Mouse (Mus musculus): ENCODE measurements around the gene Samhd1. TPM values are rescaled to one million over a fixed set of nuclear protein-coding genes. Genes with fewer than 3 reads are reported as not detected.

Samhd1 gene
- polyA plus RNA-seq, 1 experiment from 2014 or later, result 25.6 TPM

DNA sequence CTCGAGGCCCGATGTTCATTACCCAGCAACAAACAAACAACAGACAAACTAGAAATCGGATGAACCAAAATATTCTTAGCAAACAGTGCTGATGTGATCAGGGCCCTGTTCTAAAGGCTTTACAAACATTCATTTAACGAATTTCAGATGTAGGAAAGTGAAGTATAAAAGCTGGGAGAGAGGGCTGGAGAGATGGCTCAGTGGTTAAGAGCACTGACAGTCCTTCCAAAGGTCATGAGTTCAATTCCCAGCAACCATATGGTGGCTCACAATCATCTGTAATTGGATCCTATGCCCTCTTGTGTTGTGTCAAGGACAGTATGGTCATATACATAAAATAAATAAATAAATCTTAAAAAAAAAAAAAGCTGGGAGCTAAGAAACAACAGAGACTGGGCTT, 1.1 kb upstream of the Samhd1 start:
- Histone ChIP-seq H3K9me3 (peaks cover 13% of the 10 kb centered on the region), H3K4me2 (no peak overlapping the region), H3K9ac (replicated peaks) (no peak overlapping the region), H3K4me3 (replicated peaks) (no peak overlapping the region), H3K27me3 (no peaks in the 10 kb centered on the region), H3K36me3 (no peaks in the 10 kb centered on the region), H3K27ac (no peak overlapping the region), H3K4me1 (replicated peaks) (0 out of 2 replicates have a peak, but pooled peaks cover 4% of the 10 kb centered on the region)
- 89% methylated on average over 4 of the region's 4 CpGs for WGBS
- ATAC-seq (ENCODE audit: insufficient number of reproducible peaks, insufficient read depth, low FRiP score, low TSS enrichment, low read depth), result no peak

DNA sequence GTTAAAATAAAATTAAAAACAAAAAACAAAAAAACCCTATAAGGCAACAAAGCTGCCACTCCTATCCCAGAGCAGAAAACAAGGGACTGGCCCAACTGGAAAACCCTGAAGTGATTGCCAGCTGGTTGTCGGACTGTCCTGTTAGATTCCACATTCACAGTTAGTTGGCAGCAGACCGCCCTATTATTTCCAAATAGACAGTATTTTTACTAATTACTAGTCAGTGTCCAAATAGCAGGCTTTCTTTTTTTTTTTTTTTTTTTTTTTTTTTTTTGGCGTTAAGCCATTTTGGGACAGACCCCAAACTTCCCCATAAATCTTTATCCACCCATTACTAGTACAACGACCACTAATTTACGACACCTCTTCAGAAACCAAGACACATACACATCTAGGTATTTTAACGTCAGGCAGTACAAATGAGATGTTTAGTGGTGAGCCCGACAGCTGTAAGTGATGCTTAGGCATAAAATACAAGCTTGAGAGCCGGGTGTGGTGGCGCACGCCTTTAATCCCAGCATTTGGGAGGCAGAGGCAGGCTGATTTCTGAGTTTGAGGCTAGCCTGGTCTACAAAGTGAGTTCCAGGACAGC, 560 bp upstream of the Samhd1 start:
- Histone ChIP-seq H3K9ac (replicated peaks) (peak overlapping the region; percentile 66; the same call in 1 of the 2 replicates), H3K4me1 (replicated peaks) (0 out of 2 replicates have a peak, but pooled peaks cover 4% of the 10 kb centered on the region), H3K9me3 (peaks cover 13% of the 10 kb centered on the region), H3K4me3 (replicated peaks) (peak overlapping the region; percentile 77), H3K27ac (peak overlapping the region; percentile 82), H3K36me3 (no peaks in the 10 kb centered on the region), H3K4me2 (peak overlapping the region; percentile 80), H3K27me3 (no peaks in the 10 kb centered on the region)
- no peak for ATAC-seq (ENCODE audit: insufficient number of reproducible peaks, insufficient read depth, low FRiP score, low TSS enrichment, low read depth)
- 71% methylated on average over 10 of the region's 10 CpGs for WGBS

DNA sequence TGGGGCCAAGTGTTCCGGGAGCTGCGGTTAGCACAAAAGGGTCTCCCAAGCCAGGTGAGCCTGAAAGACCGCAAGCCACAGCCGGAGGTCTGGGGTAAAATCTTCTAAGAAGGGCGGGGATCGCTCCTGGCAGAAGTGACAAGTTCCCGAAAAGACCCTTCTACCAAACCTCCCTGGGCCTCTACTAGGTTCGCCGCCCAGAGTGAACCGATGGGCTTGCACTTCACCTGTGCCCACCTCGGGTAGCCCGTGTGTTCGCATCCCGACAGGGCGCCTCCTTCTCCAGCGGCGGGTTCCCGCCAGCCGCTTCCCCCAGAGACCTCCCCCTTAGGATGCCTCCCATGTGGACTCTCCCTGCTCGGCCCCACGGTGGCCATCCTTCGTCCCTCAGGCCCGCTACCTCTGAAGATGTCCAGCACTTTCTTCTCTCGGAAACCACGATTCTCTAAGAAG, 560 bp downstream of the Samhd1 start:
- Histone ChIP-seq H3K4me2 (peak overlapping the region; percentile 80), H3K9me3 (peaks cover 2% of the 10 kb centered on the region; the same call in 1 of the 2 replicates), H3K9ac (replicated peaks) (peak overlapping the region; percentile 66), H3K27ac (peak overlapping the region; percentile 82), H3K4me1 (replicated peaks) (0 out of 2 replicates have a peak, but pooled peaks cover 4% of the 10 kb centered on the region), H3K4me3 (replicated peaks) (peak overlapping the region; percentile 77), H3K27me3 (no peaks in the 10 kb centered on the region), H3K36me3 (no peaks in the 10 kb centered on the region)
- under 1% methylated on average over 25 of the region's 25 CpGs for WGBS
- peak; percentile 44; the same call in 1 of the 2 replicates for ATAC-seq (ENCODE audit: insufficient number of reproducible peaks, insufficient read depth, low FRiP score, low TSS enrichment, low read depth)

DNA sequence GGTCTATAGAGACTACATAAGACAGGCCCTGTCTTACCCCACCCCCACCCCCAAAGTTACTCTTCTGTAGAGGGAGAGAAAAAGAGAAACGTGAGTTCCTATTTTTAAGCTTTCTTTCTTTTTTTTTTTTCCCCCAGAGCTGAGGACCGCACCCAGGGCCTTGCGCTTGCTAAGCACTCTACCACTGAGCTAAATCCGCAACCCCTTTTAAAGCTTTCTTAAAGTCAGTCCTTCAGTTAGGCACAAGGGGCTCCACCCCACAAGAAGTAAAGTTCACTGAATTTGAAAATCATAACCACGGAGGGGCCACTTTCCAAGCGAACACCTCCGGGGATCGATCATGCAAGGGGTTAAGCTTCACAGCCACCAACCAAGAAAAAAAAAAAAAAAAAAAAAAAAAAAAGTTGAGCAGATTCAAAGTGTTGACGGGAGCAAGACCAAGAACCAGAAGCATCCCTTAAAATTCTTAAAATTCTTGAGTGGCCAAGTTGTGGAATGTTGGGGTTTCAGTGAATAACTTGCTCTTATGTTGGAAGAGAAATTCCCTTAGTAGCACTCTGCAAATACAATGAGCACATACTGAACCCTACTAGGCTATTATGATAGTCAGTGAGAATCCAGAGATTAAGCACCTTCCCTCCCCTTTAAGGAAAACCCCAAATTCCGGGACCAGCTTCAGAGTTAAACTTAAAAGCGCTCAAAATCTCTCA, 1.1 kb downstream of the Samhd1 start:
- peak overlapping the region; percentile 77 for H3K4me3 ChIP-seq (replicated peaks)
- ATAC-seq (ENCODE audit: insufficient number of reproducible peaks, insufficient read depth, low FRiP score, low TSS enrichment, low read depth), result no peak
- 0 out of 2 replicates have a peak, but pooled peaks cover 4% of the 10 kb centered on the region for H3K4me1 ChIP-seq (replicated peaks)
- peak overlapping the region; percentile 66 for H3K9ac ChIP-seq (replicated peaks)
- H3K27ac ChIP-seq, result peak overlapping the region; percentile 82; the same call in 1 of the 2 replicates
- no peaks in the 10 kb centered on the region for H3K9me3 ChIP-seq
- H3K36me3 ChIP-seq, result no peaks in the 10 kb centered on the region
- 19% methylated on average over 11 of the region's 11 CpGs for WGBS
- H3K27me3 ChIP-seq, result no peaks in the 10 kb centered on the region
- peak overlapping the region; percentile 80 for H3K4me2 ChIP-seq

DNA sequence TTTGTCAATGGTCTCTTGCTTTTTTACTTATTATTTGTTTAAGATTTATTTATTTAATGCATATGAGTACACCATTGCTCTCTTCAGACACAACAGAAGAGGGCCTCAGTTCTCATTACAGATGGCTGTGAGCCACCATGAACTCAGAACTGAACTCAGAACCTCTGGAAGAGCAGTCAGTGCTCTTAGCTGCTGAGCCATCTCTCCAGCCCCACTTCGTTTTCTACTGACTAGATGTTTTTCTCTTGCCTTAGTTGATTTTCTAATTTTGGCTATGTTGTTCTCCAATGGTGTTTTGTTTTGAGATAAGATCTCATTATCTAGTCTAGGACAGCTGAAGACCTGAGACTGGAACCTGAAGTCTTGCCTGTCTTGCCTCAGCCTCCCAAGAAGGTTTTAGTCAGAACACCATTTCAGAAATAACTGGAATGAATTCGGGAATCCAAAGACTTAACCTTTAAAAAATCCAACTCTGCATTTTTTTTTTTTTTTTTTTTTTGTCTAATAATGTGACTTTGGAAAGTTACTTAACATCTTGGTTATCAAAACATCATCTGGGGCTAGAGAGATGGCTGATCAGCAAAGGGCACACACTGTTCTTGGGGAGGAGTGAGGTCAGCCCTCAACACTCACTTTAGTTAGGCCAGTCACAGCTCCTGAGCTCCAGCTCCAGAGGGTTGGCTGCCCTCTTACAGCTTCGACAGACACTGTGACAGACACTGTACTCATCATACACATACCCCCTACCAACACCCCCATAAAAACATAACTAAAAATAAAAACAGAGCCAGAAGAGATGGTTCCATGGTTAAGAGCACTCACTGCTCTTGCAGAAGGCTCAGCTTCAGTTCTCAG, 2.2 kb downstream of the Samhd1 start:
- no peak for ATAC-seq (ENCODE audit: insufficient number of reproducible peaks, insufficient read depth, low FRiP score, low TSS enrichment, low read depth)

DNA sequence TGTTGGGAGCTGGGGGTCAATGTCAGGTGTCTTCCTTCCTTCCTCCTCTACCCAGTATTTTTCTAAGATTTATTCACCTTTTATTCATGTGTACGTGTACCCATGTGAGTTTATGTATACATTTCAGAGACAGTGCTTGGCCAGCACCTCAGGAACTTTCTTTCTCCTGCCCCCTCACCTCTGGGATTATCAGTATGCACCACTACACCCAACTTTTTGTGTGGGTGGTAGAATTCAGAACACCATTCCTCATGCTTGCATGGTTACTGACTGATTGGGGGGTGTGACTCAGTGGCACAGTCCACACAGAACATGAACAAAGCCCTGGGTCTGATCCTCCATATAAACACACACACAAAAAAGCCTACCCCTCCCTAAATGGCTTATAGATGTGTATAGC, 3.0 kb downstream of the Samhd1 start:
- no peak overlapping the region for H3K4me3 ChIP-seq (replicated peaks)
- no peak overlapping the region for H3K4me2 ChIP-seq
- WGBS, result 86% methylated on average over 1 of the region's 1 CpGs
- H3K27ac ChIP-seq, result no peak overlapping the region
- no peaks in the 10 kb centered on the region for H3K27me3 ChIP-seq
- H3K9me3 ChIP-seq, result no peaks in the 10 kb centered on the region
- no peak for ATAC-seq (ENCODE audit: insufficient number of reproducible peaks, insufficient read depth, low FRiP score, low TSS enrichment, low read depth)
- no peak overlapping the region for H3K9ac ChIP-seq (replicated peaks)
- H3K4me1 ChIP-seq (replicated peaks), result 0 out of 2 replicates have a peak, but pooled peaks cover 4% of the 10 kb centered on the region
- H3K36me3 ChIP-seq, result 0 out of 2 replicates have a peak, but pooled peaks cover 3% of the 10 kb centered on the region

More for the DNA sequence above, 2.2 kb downstream of the Samhd1 start:
- no peak overlapping the region for H3K9ac ChIP-seq (replicated peaks)
- no peak overlapping the region for H3K27ac ChIP-seq
- no peaks in the 10 kb centered on the region for H3K9me3 ChIP-seq
- H3K4me1 ChIP-seq (replicated peaks), result 0 out of 2 replicates have a peak, but pooled peaks cover 4% of the 10 kb centered on the region
- H3K4me2 ChIP-seq, result 0 out of 2 replicates have a peak overlapping the region, but pooled peaks have one; percentile 80
- no peaks in the 10 kb centered on the region for H3K36me3 ChIP-seq
- H3K27me3 ChIP-seq, result no peaks in the 10 kb centered on the region
- WGBS, result 88% methylated on average over 3 of the region's 3 CpGs
- H3K4me3 ChIP-seq (replicated peaks), result no peak overlapping the region

DNA sequence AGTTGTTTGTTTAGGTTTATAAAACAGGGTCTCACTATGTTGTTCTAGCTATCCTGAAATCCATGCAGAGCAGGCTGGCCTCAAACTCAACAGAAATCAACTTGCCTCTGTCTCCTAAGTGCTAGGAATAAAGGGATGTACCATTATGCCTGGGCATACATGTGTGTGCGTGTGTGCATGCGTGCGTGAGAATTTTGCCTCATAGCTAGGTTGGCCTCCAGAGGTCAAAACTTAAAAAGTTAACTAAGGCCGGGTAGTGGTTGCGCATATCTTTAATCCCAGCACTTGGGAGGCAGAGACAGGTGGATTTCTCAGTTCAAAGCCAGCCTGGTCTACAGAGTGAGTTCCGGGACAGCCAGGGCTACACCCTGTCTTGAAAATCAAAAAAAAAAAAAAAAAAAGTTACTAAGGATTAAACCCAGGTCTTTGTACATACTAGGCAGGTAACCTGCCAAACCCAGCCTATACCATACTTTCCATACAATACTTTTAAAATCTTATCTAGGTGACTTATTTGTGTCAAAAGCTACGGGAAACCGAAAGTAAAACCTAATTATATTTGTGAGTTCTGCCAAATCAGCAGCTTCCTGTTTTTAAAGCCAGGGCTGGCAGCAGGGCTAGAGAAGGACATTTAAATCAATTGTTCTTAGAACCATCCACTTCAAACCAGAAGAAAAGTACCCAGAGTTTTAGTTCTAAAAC, 4.1 kb downstream of the Samhd1 start:
- WGBS, result 89% methylated on average over 8 of the region's 8 CpGs
- no peak overlapping the region for H3K4me3 ChIP-seq (replicated peaks)
- no peaks in the 10 kb centered on the region for H3K9me3 ChIP-seq
- H3K27me3 ChIP-seq, result no peaks in the 10 kb centered on the region
- no peak for ATAC-seq (ENCODE audit: insufficient number of reproducible peaks, insufficient read depth, low FRiP score, low TSS enrichment, low read depth)
- no peak overlapping the region for H3K9ac ChIP-seq (replicated peaks)
- peaks cover 14% of the 10 kb centered on the region for H3K36me3 ChIP-seq
- no peak overlapping the region for H3K4me2 ChIP-seq
- no peak overlapping the region for H3K27ac ChIP-seq
- H3K4me1 ChIP-seq (replicated peaks), result 0 out of 2 replicates have a peak, but pooled peaks cover 4% of the 10 kb centered on the region

DNA sequence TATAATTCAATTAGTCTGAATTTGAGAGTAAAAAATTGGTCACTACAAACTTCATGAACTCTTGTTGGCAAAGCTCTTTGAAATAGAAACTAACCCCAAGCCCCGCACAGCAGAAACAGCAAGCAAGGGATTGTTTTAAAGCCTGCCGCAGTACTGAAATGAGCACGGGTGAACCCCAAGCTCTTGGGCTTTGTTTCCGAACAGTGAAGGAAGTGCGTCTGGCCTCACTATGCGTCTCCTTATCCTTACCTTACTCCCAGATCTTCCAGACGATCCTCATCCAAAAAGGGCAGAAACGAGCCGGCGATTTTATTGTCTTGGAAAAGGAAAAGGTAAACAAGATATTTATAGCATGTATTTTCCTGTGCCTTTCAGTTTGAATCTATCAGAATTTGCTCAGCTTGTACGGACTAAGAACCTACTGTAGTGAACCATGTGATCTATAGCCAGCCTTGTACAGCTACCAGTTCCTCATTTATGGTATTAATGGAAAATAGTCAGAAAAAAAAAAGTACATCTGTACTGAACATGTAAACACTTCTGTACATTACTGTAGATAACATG, 5.4 kb downstream of the Samhd1 start:
- Histone ChIP-seq H3K27ac (no peak overlapping the region), H3K9ac (replicated peaks) (no peak overlapping the region), H3K9me3 (no peaks in the 10 kb centered on the region), H3K4me3 (replicated peaks) (no peak overlapping the region), H3K27me3 (no peaks in the 10 kb centered on the region), H3K4me2 (no peak overlapping the region), H3K4me1 (replicated peaks) (0 out of 2 replicates have a peak, but pooled peaks cover 4% of the 10 kb centered on the region), H3K36me3 (peaks cover 27% of the 10 kb centered on the region)
- ATAC-seq (ENCODE audit: insufficient number of reproducible peaks, insufficient read depth, low FRiP score, low TSS enrichment, low read depth), result no peak
- 83% methylated on average over 11 of the region's 11 CpGs for WGBS

DNA sequence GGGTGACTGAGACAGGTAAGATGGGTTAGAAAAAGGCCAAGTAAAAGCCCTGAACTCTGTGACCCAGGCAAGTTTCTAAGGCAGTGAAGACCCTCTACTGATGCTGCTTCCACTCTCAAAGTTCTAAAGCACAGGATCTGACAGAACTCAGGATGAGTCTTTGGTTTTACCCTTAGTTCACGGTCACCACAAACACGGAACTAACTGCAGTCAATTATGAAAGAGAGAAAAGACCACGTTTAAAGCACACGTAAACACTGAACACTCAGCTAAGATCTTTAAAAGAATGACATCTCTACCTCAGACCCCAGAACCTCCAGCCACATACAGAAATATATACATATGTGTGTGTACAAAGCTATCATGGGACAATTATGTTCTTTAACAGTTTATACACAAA, 6.0 kb downstream of the Samhd1 start:
- H3K4me1 ChIP-seq (replicated peaks), result 0 out of 2 replicates have a peak, but pooled peaks cover 4% of the 10 kb centered on the region
- no peak overlapping the region for H3K4me2 ChIP-seq
- no peak overlapping the region for H3K4me3 ChIP-seq (replicated peaks)
- peaks cover 29% of the 10 kb centered on the region for H3K36me3 ChIP-seq
- no peak overlapping the region for H3K27ac ChIP-seq
- H3K9ac ChIP-seq (replicated peaks), result no peak overlapping the region
- no peak for ATAC-seq (ENCODE audit: insufficient number of reproducible peaks, insufficient read depth, low FRiP score, low TSS enrichment, low read depth)
- WGBS, result 92% methylated on average over 4 of the region's 4 CpGs
- H3K9me3 ChIP-seq, result no peaks in the 10 kb centered on the region
- H3K27me3 ChIP-seq, result no peaks in the 10 kb centered on the region

DNA sequence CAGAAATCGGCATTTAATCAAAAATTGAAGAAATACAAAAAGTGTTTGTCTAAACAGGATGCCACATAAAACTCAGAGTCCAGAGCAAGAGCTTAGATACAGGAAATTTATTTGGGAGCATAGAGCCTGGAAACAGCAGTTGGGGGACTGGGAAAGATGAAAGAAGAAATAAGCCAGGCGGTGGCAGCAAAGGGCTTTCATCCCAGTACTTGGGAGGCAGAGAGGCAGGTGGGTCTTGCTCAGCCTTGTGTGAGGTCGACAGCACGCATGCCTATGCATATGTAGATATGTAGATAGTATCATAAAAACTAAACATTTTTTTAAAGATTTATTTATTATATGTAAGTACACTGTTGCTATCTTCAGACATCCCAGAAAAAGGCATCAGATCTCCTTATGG, 7.0 kb downstream of the Samhd1 start:
- peaks cover 31% of the 10 kb centered on the region for H3K36me3 ChIP-seq
- WGBS, result 61% methylated on average over 4 of the region's 4 CpGs

More for the DNA sequence above, 7.0 kb downstream of the Samhd1 start:
- Histone ChIP-seq H3K4me3 (replicated peaks) (no peak overlapping the region), H3K9me3 (no peaks in the 10 kb centered on the region), H3K4me1 (replicated peaks) (no peaks in the 10 kb centered on the region), H3K27me3 (no peaks in the 10 kb centered on the region), H3K27ac (no peak overlapping the region), H3K4me2 (no peak overlapping the region), H3K9ac (replicated peaks) (no peak overlapping the region)
- no peak for ATAC-seq (ENCODE audit: insufficient number of reproducible peaks, insufficient read depth, low FRiP score, low TSS enrichment, low read depth)
